Mouse (Mus musculus): Measurements from ENCODE around the gene Kcnmb1.

GRCm38 (mm10) chr11:34010859-34011172, 48.0 kb downstream of the Kcnmb1 start:
- TF ChIP-seq CTCF (IDR thresholded peaks at IDR 0.05; ENCODE audit: low read depth, low read length) (no peak), POLR2A (IDR thresholded peaks at IDR 0.05; ENCODE audit: extremely low read depth, insufficient read depth, low read length) (no peak)

All from liver, adult 2 months (tissue).